Mouse (Mus musculus) liver, embryonic 12.5 days (tissue): ENCODE data around the gene Gdpd1. TPM values are rescaled to one million over a fixed set of nuclear protein-coding genes. Genes with fewer than 3 reads are reported as not detected.

Experiments used
- ATAC-seq: fragments of 200-750 bp; cut with Nextera tagmentation; 2 replicates; pipeline ENCODE4 v1.8.0; 2017; ENCODE audit warnings: moderate number of reproducible peaks, mild to moderate bottlenecking, moderate library complexity
- H3K27ac ChIP-seq: fragments of 300-500 bp; sonication (generic); 2 replicates; pipeline ENCODE4 v1.5.1; 2016; ENCODE audit warnings: mild to moderate bottlenecking
- H3K27me3 ChIP-seq: fragments of 300-500 bp; sonication (generic); replicated peaks from 2 replicates; pipeline ENCODE4 v1.6.1; 2016; ENCODE audit warnings: mild to moderate bottlenecking, moderate library complexity
- H3K36me3 ChIP-seq: fragments of 300-500 bp; sonication (generic); 2 replicates; pipeline ENCODE4 v1.6.1; 2016; ENCODE audit warnings: mild to moderate bottlenecking, moderate library complexity
- H3K4me1 ChIP-seq: fragments of 300-500 bp; sonication (generic); 2 replicates; pipeline ENCODE4 v1.6.1; 2016
- H3K4me2 ChIP-seq: fragments of 300-500 bp; sonication (generic); 2 replicates; pipeline ENCODE4 v1.6.1; 2016; ENCODE audit warnings: mild to moderate bottlenecking, moderate library complexity
- H3K4me3 ChIP-seq: fragments of 300-500 bp; sonication (generic); 2 replicates; pipeline ENCODE4 v1.5.1; 2016; ENCODE audit warnings: mild to moderate bottlenecking, moderate library complexity
- H3K9ac ChIP-seq: fragments of 300-500 bp; sonication (generic); 2 replicates; pipeline ENCODE4 v1.6.1; 2016; ENCODE audit warnings: mild to moderate bottlenecking, moderate library complexity
- H3K9me3 ChIP-seq: fragments of 300-500 bp; sonication (generic); replicated peaks from 2 replicates; pipeline ENCODE4 v1.6.1; 2016; ENCODE audit warnings: mild to moderate bottlenecking, moderate library complexity
- WGBS: fragments of 180-500 bp; shearing (Covaris S2); methylation state at CpG from one replicate; pipeline ENCODE4 v1.1.7; 2016; ENCODE audit not compliant: insufficient replicate concordance; 5-methylcytosine and 5-hydroxymethylcytosine counted together
- polyA plus RNA-seq: library from polyadenylated mRNA; unstranded; fragments of >200 nt; fragmentation: Nextera tagmentation; extraction: Ambion mirVana; gene quantifications from 2 replicates; pipeline ENCODE4 v1.2.1, GENCODE M21; 2016

Gene Gdpd1
- polyA plus RNA-seq, 1 experiment from 2014 or later: 6.2 TPM

- Histone ChIP-seq H3K36me3 (no peaks in the 10 kb centered on the region), H3K4me2 (no peak overlapping the region), H3K27ac (no peak overlapping the region), H3K4me1 (peaks cover 41% of the 10 kb centered on the region), H3K4me3 (no peak overlapping the region), H3K27me3 (peaks cover 21% of the 10 kb centered on the region; the same call in 1 of the 2 replicates), H3K9me3 (no peaks in the 10 kb centered on the region), H3K9ac (no peak overlapping the region)
- WGBS: 70% methylated on average over 2 of the region's 2 CpGs
- ATAC-seq: no peak
These were observed 77.6 kb downstream of the Gdpd1 start for GRCm38 (mm10) chr11:86996266-86996665.

GRCm38 (mm10) chr11:86995625-86996221 is 78.1 kb downstream of the Gdpd1 start:
- ATAC-seq: no peak
- peaks cover 38% of the 10 kb centered on the region for H3K4me1 ChIP-seq
- H3K27me3 ChIP-seq: peaks cover 23% of the 10 kb centered on the region; the same call in 1 of the 2 replicates
- 39% methylated on average over 6 of the region's 6 CpGs for WGBS
- no peak overlapping the region for H3K4me2 ChIP-seq
- H3K9me3 ChIP-seq: no peaks in the 10 kb centered on the region
- no peaks in the 10 kb centered on the region for H3K36me3 ChIP-seq
- H3K27ac ChIP-seq: no peak overlapping the region
- H3K9ac ChIP-seq: no peak overlapping the region
- H3K4me3 ChIP-seq: no peak overlapping the region

- Histone ChIP-seq H3K4me2 (no peak overlapping the region), H3K27ac (no peak overlapping the region), H3K9ac (no peak overlapping the region), H3K9me3 (no peaks in the 10 kb centered on the region), H3K4me3 (no peak overlapping the region), H3K36me3 (no peaks in the 10 kb centered on the region), H3K27me3 (peaks cover 30% of the 10 kb centered on the region; the same call in 1 of the 2 replicates), H3K4me1 (peaks cover 38% of the 10 kb centered on the region)
- ATAC-seq: no peak
- 37% methylated on average over 10 of the region's 10 CpGs for WGBS
These were observed 78.9 kb downstream of the Gdpd1 start for GRCm38 (mm10) chr11:86994791-86995624.

GRCm38 (mm10) chr11:86994330-86994729 is 79.5 kb downstream of the Gdpd1 start:
- H3K27ac ChIP-seq: peak overlapping the region; percentile 8
- no peak for ATAC-seq
- peaks cover 38% of the 10 kb centered on the region for H3K4me1 ChIP-seq
- H3K4me2 ChIP-seq: peak overlapping the region; percentile 96
- H3K9ac ChIP-seq: 0 out of 2 replicates have a peak overlapping the region, but pooled peaks have one; percentile 67
- H3K27me3 ChIP-seq: peaks cover 30% of the 10 kb centered on the region; the same call in 1 of the 2 replicates
- WGBS: 7% methylated on average over 6 of the region's 6 CpGs
- H3K9me3 ChIP-seq: no peaks in the 10 kb centered on the region
- H3K4me3 ChIP-seq: peak overlapping the region; percentile 74
- H3K36me3 ChIP-seq: no peaks in the 10 kb centered on the region

- Histone ChIP-seq H3K9ac (peak within 1 kb of the TSS; percentile 67), H3K4me3 (peak within 1 kb of the TSS; percentile 74), H3K27me3 (peaks cover 30% of the 10 kb centered on the region; the same call in 1 of the 2 replicates), H3K36me3 (no peaks in the 10 kb centered on the region), H3K27ac (peak within 1 kb of the TSS; percentile 64), H3K9me3 (no peaks in the 10 kb centered on the region), H3K4me1 (peaks cover 38% of the 10 kb centered on the region), H3K4me2 (peak within 1 kb of the TSS; percentile 96)
- peak; percentile 95 for ATAC-seq
- WGBS: under 1% methylated on average over 96 of the region's 96 CpGs
These were observed 80.5 kb downstream of the Gdpd1 start, which contains the start of gene Ypel2 for GRCm38 (mm10) chr11:86993041-86994037. Ypel2 (minus strand) TSS chr11:86993707.

- 7% methylated on average over 13 of the region's 13 CpGs for WGBS
- H3K9me3 ChIP-seq: no peaks in the 10 kb centered on the region
- H3K9ac ChIP-seq: peak overlapping the region; percentile 67
- H3K27ac ChIP-seq: no peak overlapping the region
- no peaks in the 10 kb centered on the region for H3K36me3 ChIP-seq
- H3K27me3 ChIP-seq: peaks cover 30% of the 10 kb centered on the region; the same call in 1 of the 2 replicates
- ATAC-seq: no peak
- H3K4me2 ChIP-seq: peak overlapping the region; percentile 96
- H3K4me1 ChIP-seq: peaks cover 38% of the 10 kb centered on the region
- H3K4me3 ChIP-seq: peak overlapping the region; percentile 74
These were observed 81.3 kb downstream of the Gdpd1 start for GRCm38 (mm10) chr11:86992461-86992988.

- H3K4me2 ChIP-seq: no peak overlapping the region
- no peak overlapping the region for H3K27ac ChIP-seq
- peaks cover 30% of the 10 kb centered on the region; the same call in 1 of the 2 replicates for H3K27me3 ChIP-seq
- no peaks in the 10 kb centered on the region for H3K36me3 ChIP-seq
- 73% methylated on average over 4 of the region's 4 CpGs for WGBS
- ATAC-seq: no peak
- H3K4me3 ChIP-seq: no peak overlapping the region
- no peak overlapping the region for H3K9ac ChIP-seq
- no peaks in the 10 kb centered on the region for H3K9me3 ChIP-seq
- peaks cover 38% of the 10 kb centered on the region for H3K4me1 ChIP-seq
These were observed 82.6 kb downstream of the Gdpd1 start for GRCm38 (mm10) chr11:86991241-86991640.

- Histone ChIP-seq H3K4me3 (no peak overlapping the region), H3K9ac (no peak overlapping the region), H3K9me3 (no peaks in the 10 kb centered on the region), H3K4me2 (no peak overlapping the region), H3K36me3 (no peaks in the 10 kb centered on the region), H3K4me1 (peaks cover 35% of the 10 kb centered on the region), H3K27ac (no peak overlapping the region), H3K27me3 (peaks cover 30% of the 10 kb centered on the region; the same call in 1 of the 2 replicates)
- no peak for ATAC-seq
- WGBS: 66% methylated on average over 3 of the region's 3 CpGs
These were observed 83.6 kb downstream of the Gdpd1 start for GRCm38 (mm10) chr11:86990309-86990708.

- 55% methylated on average over 3 of the region's 3 CpGs for WGBS
- Histone ChIP-seq H3K36me3 (no peaks in the 10 kb centered on the region), H3K9me3 (no peaks in the 10 kb centered on the region), H3K4me1 (peaks cover 9% of the 10 kb centered on the region; the same call in 1 of the 2 replicates), H3K4me3 (no peak overlapping the region), H3K27ac (no peak overlapping the region), H3K4me2 (no peak overlapping the region), H3K9ac (no peak overlapping the region), H3K27me3 (no peaks in the 10 kb centered on the region)
- ATAC-seq: no peak
These were observed 88.9 kb downstream of the Gdpd1 start for GRCm38 (mm10) chr11:86984990-86985389.
